Mouse (Mus musculus) ovary, postnatal 14 days (tissue): ENCODE data around the gene Cxcl10.

Experiments used
- DNase-seq: peaks from one replicate; pipeline ENCODE4 v3.0.0; 2022; ENCODE audit warnings: low spot score

Gene Cxcl10

GRCm38 (mm10) chr5:92321631-92322400 is 26.9 kb downstream of the Cxcl10 start:
- DNase-seq: no peak

DNA sequence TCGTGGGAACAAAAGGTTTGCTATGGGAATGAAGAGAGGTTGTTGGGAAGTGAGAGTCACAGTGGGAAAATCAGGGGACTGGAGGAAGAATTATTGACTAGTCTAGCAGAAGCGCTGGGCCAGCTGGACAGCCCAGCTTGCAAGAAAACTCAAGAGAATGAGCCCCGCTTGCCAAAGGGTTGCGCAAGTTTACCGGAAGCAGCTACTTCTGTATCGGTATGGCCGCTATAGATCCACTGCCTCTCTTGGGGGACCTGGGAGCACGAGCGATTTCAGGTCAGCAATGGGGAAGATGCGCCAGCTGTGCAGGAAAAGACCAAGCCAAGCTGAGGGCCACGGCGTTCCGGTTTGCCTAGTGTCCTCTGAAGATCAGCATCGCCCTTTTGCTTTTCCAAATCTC is 30.1 kb downstream of the Cxcl10 start:
- DNase-seq: no peak

- no peak for DNase-seq
Measured at GRCm38 (mm10) chr5:92318119-92318518, 30.6 kb downstream of the Cxcl10 start.

GRCm38 (mm10) chr5:92313776-92314175 is 34.9 kb downstream of the Cxcl10 start:
- DNase-seq: no peak

DNA sequence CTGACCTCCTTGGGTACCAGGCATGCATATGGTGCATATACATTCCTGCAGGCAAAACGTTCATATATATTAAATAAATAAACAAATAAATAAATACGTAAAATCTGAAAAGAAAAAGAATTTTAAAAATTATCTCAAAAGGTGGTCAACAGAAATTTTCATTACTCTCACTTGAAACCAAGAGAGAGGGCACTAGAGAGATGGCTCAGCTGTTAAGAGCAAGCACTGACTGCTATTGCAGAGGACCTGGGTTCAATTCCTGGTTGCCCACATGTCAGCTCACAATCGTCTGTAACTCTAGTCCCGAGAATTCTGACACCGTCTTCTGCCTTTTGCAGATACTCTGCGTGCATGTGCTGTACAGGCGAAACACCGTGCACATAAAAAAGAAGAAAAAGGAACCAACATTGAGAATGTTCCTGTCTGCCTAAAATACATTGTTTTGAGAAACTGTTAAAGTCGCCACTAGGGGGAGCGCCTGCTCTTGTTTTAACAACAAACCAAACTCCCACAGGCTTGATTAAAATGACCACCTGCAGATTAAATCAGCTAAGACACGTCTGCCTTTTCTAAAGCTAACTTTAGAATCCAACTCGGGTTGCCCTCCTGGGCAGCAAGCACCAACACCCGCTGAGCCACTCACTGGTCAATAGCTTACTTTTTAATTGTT is 36.5 kb downstream of the Cxcl10 start:
- peak; percentile 79 for DNase-seq

DNA sequence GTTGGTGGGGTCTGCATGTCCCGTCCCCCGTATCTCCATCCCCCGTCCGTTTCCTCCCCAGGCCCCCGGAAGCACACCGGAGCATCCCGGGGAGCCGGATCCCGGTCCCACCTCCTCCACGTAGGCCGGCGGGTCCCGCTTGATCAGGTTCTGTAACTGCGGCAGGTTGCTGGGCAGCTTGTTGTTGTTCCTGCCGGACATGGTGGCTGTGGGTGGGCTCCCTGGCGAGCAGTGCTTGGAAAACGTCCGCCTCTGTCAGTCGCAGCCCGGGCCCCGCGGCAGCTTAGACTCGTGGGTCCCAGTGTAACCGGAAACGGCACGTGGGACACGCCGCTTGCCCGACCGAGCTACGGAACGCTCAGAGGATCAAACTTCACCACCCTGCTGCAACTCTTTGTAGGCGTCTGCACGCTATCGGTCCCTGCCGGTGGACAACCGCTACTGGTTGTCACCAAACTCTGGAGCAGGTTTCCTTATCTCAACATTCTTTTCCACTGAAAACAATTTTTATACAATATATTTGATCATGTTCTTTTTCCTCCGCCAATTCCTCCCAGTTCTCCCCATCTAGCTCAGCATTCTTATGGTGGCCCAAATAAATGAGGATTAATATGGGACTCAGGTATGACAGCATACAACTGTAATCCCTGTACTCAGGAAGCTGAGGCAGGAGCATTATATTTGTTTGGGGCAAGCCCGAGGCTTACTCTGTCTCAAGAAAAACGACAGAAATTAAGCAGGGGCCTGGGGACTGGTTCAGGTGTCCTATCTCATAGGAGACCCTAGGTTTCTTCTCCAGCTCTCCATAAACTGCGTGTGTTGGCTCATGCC is 38.8 kb downstream of the Cxcl10 start, which contains the start of gene Sdad1:
Gene Sdad1, minus strand, starts transcription at position 799 of the 831 bp plus-strand sequence.
- peak; percentile 87 for DNase-seq

DNA sequence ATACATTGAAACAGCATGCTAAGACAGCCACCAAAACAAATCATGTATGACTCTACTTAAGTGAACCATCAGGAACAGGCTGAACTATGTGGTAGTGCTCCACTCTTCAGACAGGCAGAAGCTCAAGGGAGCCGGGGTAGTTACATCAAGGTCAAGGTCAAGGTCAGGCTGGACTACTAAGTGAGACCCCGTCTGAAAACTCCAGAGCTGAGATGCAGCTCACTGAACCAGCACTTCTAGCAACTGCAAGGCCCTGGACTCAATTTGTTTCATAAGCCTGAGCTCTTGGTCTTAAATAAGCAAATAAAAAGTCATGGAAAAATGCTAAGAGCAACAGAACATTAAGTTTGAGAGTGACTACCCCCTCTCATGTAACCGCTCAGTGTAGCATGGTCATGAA is 44.4 kb downstream of the Cxcl10 start:
- DNase-seq: no peak

GRCm38 (mm10) chr5:92302149-92302840 is 46.4 kb downstream of the Cxcl10 start:
- no peak for DNase-seq
